Mouse (Mus musculus): ENCODE results near the gene Coro2a. TPM values are rescaled to one million over a fixed set of nuclear protein-coding genes. Genes with fewer than 3 reads are reported as not detected.

Gene Coro2a
- polyA plus RNA-seq, 1 experiment = 299 TPM

GRCm38 (mm10) chr4:46545498-46545897, 56.5 kb downstream of the Coro2a start:
- no peak for TF ChIP-seq GATA1 (IDR thresholded peaks at IDR 0.05; ENCODE audit: low read length)

GRCm38 (mm10) chr4:46544313-46544712, 57.7 kb downstream of the Coro2a start:
- no peak for TF ChIP-seq GATA1 (IDR thresholded peaks at IDR 0.05; ENCODE audit: low read length)

GRCm38 (mm10) chr4:46543366-46544050, 58.5 kb downstream of the Coro2a start:
- TF ChIP-seq GATA1 (IDR thresholded peaks at IDR 0.05; ENCODE audit: low read length) = no peak

- TF ChIP-seq GATA1 (IDR thresholded peaks at IDR 0.05; ENCODE audit: low read length) = no peak
Observed at GRCm38 (mm10) chr4:46541707-46542106, 60.3 kb downstream of the Coro2a start.

- TF ChIP-seq GATA1 (IDR thresholded peaks at IDR 0.05; ENCODE audit: low read length) = no peak
Observed at GRCm38 (mm10) chr4:46539167-46539566, 62.8 kb downstream of the Coro2a start.

- no peak for TF ChIP-seq GATA1 (IDR thresholded peaks at IDR 0.05; ENCODE audit: low read length)
Observed at GRCm38 (mm10) chr4:46535840-46536361, 66.1 kb downstream of the Coro2a start, which contains the start of gene Trim14. Trim14 (minus strand) TSS chr4:46536141.

- TF ChIP-seq GATA1 (IDR thresholded peaks at IDR 0.05; ENCODE audit: low read length) = no peak
Observed at GRCm38 (mm10) chr4:46535094-46535830, 66.7 kb downstream of the Coro2a start.

GRCm38 (mm10) chr4:46533934-46534720, 67.9 kb downstream of the Coro2a start:
- no peak for TF ChIP-seq GATA1 (IDR thresholded peaks at IDR 0.05; ENCODE audit: low read length)

GRCm38 (mm10) chr4:46532926-46533325, 69.1 kb downstream of the Coro2a start:
- no peak for TF ChIP-seq GATA1 (IDR thresholded peaks at IDR 0.05; ENCODE audit: low read length)

- no peak for TF ChIP-seq GATA1 (IDR thresholded peaks at IDR 0.05; ENCODE audit: low read length)
Observed at GRCm38 (mm10) chr4:46532511-46532910, 69.5 kb downstream of the Coro2a start.

- TF ChIP-seq GATA1 (IDR thresholded peaks at IDR 0.05; ENCODE audit: low read length) = no peak
Observed at GRCm38 (mm10) chr4:46529722-46530121, 72.3 kb downstream of the Coro2a start.

GRCm38 (mm10) chr4:46527558-46527926, 74.5 kb downstream of the Coro2a start:
- no peak for TF ChIP-seq GATA1 (IDR thresholded peaks at IDR 0.05; ENCODE audit: low read length)

GRCm38 (mm10) chr4:46526798-46527557, 75.0 kb downstream of the Coro2a start:
- peak; percentile 39 for TF ChIP-seq GATA1 (IDR thresholded peaks at IDR 0.05; ENCODE audit: low read length)

GRCm38 (mm10) chr4:46526226-46526625, 75.8 kb downstream of the Coro2a start:
- TF ChIP-seq GATA1 (IDR thresholded peaks at IDR 0.05; ENCODE audit: low read length) = no peak

- TF ChIP-seq GATA1 (IDR thresholded peaks at IDR 0.05; ENCODE audit: low read length) = no peak
Observed at GRCm38 (mm10) chr4:46523324-46523723, 78.7 kb downstream of the Coro2a start.

Measured in G1E-ER4 (cell line).